Mouse (Mus musculus): Measurements from ENCODE around the gene Gsto2. TPM values are rescaled to one million over a fixed set of nuclear protein-coding genes. Genes with fewer than 3 reads are reported as not detected.

The Gsto2 gene
- total and polyA plus RNA-seq, 3 experiments, result 1.6 to 2.7 (median 2.6) TPM

- TF ChIP-seq EP300 (IDR thresholded peaks at IDR 0.05; ENCODE audit: insufficient read depth, low read depth, low read length) (no peak), POLR2A (IDR thresholded peaks at IDR 0.05; ENCODE audit: insufficient read depth, low read depth, low read length) (no peak), CTCF (IDR thresholded peaks at IDR 0.05) (no peak)
- intact Hi-C loops (cut with DNase I), result no loop called here
- H3K79me2 ChIP-seq (replicated peaks; ENCODE audit: control insufficient read depth, insufficient read depth, low read length), result no peaks in the 10 kb centered on the region
- no peak for DNase-seq
- H3K9ac ChIP-seq (ENCODE audit: low read depth, low read length), result no peak overlapping the region
- H3K36me3 ChIP-seq (ENCODE audit: control insufficient read depth, insufficient read depth, low read length), result no peaks in the 10 kb centered on the region
- H3K27me3 ChIP-seq (ENCODE audit: control insufficient read depth, insufficient read depth, low read length), result no peaks in the 10 kb centered on the region
- H3K4me1 ChIP-seq (ENCODE audit: control insufficient read depth, insufficient read depth, low read length), result no peaks in the 10 kb centered on the region
- H3K27ac ChIP-seq, result no peak overlapping the region
- 42% methylated on average over 7 of the region's 7 CpGs for WGBS
- H3K4me3 ChIP-seq, result no peak overlapping the region
These were observed 60.5 kb downstream of the Gsto2 start for GRCm38 (mm10) chr19:47925819-47926218.

GRCm38 (mm10) chr19:47927032-47927431 is 61.7 kb downstream of the Gsto2 start:
- no peaks in the 10 kb centered on the region for H3K36me3 ChIP-seq (ENCODE audit: control insufficient read depth, insufficient read depth, low read length)
- WGBS, result 92% methylated on average over 2 of the region's 2 CpGs
- no peaks in the 10 kb centered on the region for H3K79me2 ChIP-seq (replicated peaks; ENCODE audit: control insufficient read depth, insufficient read depth, low read length)
- intact Hi-C loops (cut with DNase I), result no loop called here
- no peaks in the 10 kb centered on the region for H3K4me1 ChIP-seq (ENCODE audit: control insufficient read depth, insufficient read depth, low read length)
- no peak overlapping the region for H3K4me3 ChIP-seq
- H3K27me3 ChIP-seq (ENCODE audit: control insufficient read depth, insufficient read depth, low read length), result no peaks in the 10 kb centered on the region
- no peak overlapping the region for H3K27ac ChIP-seq
- no peak for TF ChIP-seq CTCF (IDR thresholded peaks at IDR 0.05)
- TF ChIP-seq POLR2A (IDR thresholded peaks at IDR 0.05; ENCODE audit: insufficient read depth, low read depth, low read length), result no peak
- no peak for TF ChIP-seq EP300 (IDR thresholded peaks at IDR 0.05; ENCODE audit: insufficient read depth, low read depth, low read length)
- no peak for DNase-seq
- H3K9ac ChIP-seq (ENCODE audit: low read depth, low read length), result no peak overlapping the region

DNA sequence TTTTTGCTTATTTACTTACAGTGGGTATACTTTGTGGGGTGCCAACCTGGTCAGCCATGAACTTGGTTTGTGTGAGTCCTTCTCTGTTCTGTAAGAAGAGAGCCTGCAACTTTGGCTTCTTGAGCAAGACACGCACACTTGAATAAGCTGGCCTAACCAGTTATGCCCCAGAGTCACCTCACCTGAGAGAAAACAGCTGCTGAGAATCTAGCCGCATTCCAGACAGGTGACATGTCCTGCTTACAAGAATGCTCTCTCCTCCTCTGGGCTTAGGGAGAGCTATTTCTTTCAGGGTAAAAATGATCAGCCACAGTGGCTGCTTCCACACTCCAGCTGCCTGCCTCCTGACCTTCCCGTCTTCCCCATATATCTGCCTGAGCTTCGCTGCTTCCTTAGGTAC is 63.7 kb downstream of the Gsto2 start:
- Histone ChIP-seq H3K4me3 (no peak overlapping the region), H3K9ac (ENCODE audit: low read depth, low read length) (no peak overlapping the region), H3K36me3 (ENCODE audit: control insufficient read depth, insufficient read depth, low read length) (no peaks in the 10 kb centered on the region), H3K27ac (no peak overlapping the region), H3K4me1 (ENCODE audit: control insufficient read depth, insufficient read depth, low read length) (no peaks in the 10 kb centered on the region; the same call in 1 of the 2 replicates), H3K27me3 (ENCODE audit: control insufficient read depth, insufficient read depth, low read length) (no peaks in the 10 kb centered on the region), H3K79me2 (replicated peaks; ENCODE audit: control insufficient read depth, insufficient read depth, low read length) (no peaks in the 10 kb centered on the region)
- no peak for DNase-seq
- intact Hi-C loops (cut with DNase I), result no loop called here
- WGBS, result 90% methylated on average over 4 of the region's 4 CpGs
- TF ChIP-seq EP300 (IDR thresholded peaks at IDR 0.05; ENCODE audit: insufficient read depth, low read depth, low read length) (no peak), CTCF (IDR thresholded peaks at IDR 0.05) (no peak), POLR2A (IDR thresholded peaks at IDR 0.05; ENCODE audit: insufficient read depth, low read depth, low read length) (no peak)

DNA sequence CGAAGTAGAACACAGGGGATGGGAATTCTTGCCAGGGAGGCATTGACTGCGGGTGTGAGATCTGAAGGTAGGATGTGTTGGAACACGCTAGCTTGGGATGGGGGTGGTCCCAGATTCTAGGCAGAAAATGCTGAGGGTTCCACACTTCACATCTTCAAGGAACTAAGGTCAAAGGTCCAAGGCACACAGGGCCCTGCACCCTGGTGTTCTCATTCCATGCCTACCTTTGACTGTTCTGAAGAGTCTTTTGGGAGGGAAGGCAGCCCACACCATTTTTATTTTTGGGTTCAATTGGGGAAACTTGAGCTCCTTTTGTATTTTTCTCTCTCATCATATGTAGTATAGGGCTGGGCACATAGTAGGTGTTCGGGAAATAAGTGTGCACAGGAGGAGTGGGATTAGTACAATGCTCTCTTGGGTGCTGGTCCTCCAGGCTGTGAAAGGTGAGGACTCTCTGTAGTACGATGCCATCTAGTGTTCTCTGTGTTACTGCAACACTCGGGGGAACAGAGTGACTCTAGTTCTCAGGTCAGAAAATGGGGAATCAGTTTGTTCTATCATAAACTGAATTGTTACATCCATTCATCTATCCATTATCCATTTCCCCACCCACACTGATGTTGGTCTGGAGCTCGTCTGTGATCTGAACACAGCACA is 66.8 kb downstream of the Gsto2 start:
- H3K79me2 ChIP-seq (replicated peaks; ENCODE audit: control insufficient read depth, insufficient read depth, low read length), result no peaks in the 10 kb centered on the region
- no peaks in the 10 kb centered on the region for H3K36me3 ChIP-seq (ENCODE audit: control insufficient read depth, insufficient read depth, low read length)
- H3K27me3 ChIP-seq (ENCODE audit: control insufficient read depth, insufficient read depth, low read length), result no peaks in the 10 kb centered on the region
- H3K9ac ChIP-seq (ENCODE audit: low read depth, low read length), result no peak overlapping the region
- intact Hi-C loops (cut with DNase I), result loop anchor here (1.0 kb wide), 1 partner anchor 50 kb away; no protein-coding TSS in a partner anchor
- H3K4me1 ChIP-seq (ENCODE audit: control insufficient read depth, insufficient read depth, low read length), result no peaks in the 10 kb centered on the region; the same call in 1 of the 2 replicates
- WGBS, result 33% methylated on average over 7 of the region's 7 CpGs
- no peak overlapping the region for H3K4me3 ChIP-seq
- no peak overlapping the region for H3K27ac ChIP-seq
- DNase-seq, result peak in 1 of 2 experiments; percentile 24
- TF ChIP-seq CTCF (IDR thresholded peaks at IDR 0.05), result peak; percentile 93
- no peak for TF ChIP-seq POLR2A (IDR thresholded peaks at IDR 0.05; ENCODE audit: insufficient read depth, low read depth, low read length)
- peak; percentile 86 for TF ChIP-seq EP300 (IDR thresholded peaks at IDR 0.05; ENCODE audit: insufficient read depth, low read depth, low read length)

- TF ChIP-seq CTCF (IDR thresholded peaks at IDR 0.05), result no peak
- intact Hi-C loops (cut with DNase I), result no loop called here
- Histone ChIP-seq H3K27me3 (ENCODE audit: control insufficient read depth, insufficient read depth, low read length) (no peaks in the 10 kb centered on the region; the same call in 1 of the 2 replicates), H3K79me2 (replicated peaks; ENCODE audit: control insufficient read depth, insufficient read depth, low read length) (no peaks in the 10 kb centered on the region), H3K36me3 (ENCODE audit: control insufficient read depth, insufficient read depth, low read length) (no peaks in the 10 kb centered on the region), H3K4me3 (no peak overlapping the region), H3K9ac (ENCODE audit: low read depth, low read length) (no peak overlapping the region), H3K4me1 (ENCODE audit: control insufficient read depth, insufficient read depth, low read length) (no peaks in the 10 kb centered on the region; the same call in 1 of the 2 replicates), H3K27ac (no peak overlapping the region)
- no peak for DNase-seq
- 82% methylated on average over 8 of the region's 8 CpGs for WGBS
These were observed 68.8 kb downstream of the Gsto2 start for GRCm38 (mm10) chr19:47934146-47934545.

DNA sequence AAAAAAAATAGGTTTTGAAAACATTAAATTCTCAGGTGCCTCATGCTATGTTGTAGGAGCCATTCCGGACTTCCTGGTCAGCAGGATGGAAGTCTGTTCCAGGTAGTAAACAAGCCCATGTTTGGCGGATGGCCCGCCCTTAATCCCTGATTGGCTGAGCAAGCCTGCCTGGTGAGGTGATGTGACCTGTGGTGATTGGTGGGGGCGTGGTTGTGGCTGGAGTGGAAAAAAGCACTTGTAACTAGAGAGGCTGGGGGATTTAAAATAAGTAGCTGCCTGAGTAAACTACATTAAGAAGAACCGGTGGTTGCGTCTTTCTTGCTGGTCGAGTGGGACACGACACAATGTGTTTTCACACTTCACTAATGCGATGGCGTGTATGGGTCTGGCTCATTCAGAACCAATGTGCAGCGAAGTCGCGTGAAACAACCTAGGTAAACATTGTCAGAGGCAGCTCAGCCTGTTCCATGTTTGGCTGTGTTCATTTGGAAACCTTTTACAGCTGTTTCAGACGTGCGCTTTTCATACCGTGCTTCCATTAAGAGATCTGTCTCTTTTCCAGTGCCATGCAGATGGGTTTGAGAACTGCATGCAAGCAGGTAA is 69.4 kb downstream of the Gsto2 start:
- no peak overlapping the region for H3K9ac ChIP-seq (ENCODE audit: low read depth, low read length)
- no peak overlapping the region for H3K27ac ChIP-seq
- WGBS, result 78% methylated on average over 16 of the region's 16 CpGs
- intact Hi-C loops (cut with DNase I), result no loop called here
- DNase-seq, result no peak
- no peaks in the 10 kb centered on the region; the same call in 1 of the 2 replicates for H3K4me1 ChIP-seq (ENCODE audit: control insufficient read depth, insufficient read depth, low read length)
- H3K79me2 ChIP-seq (replicated peaks; ENCODE audit: control insufficient read depth, insufficient read depth, low read length), result no peaks in the 10 kb centered on the region
- no peak overlapping the region for H3K4me3 ChIP-seq
- TF ChIP-seq EP300 (IDR thresholded peaks at IDR 0.05; ENCODE audit: insufficient read depth, low read depth, low read length) (no peak), CTCF (IDR thresholded peaks at IDR 0.05) (no peak), POLR2A (IDR thresholded peaks at IDR 0.05; ENCODE audit: insufficient read depth, low read depth, low read length) (no peak)
- H3K27me3 ChIP-seq (ENCODE audit: control insufficient read depth, insufficient read depth, low read length), result no peaks in the 10 kb centered on the region; the same call in 1 of the 2 replicates
- H3K36me3 ChIP-seq (ENCODE audit: control insufficient read depth, insufficient read depth, low read length), result no peaks in the 10 kb centered on the region
